Mouse (Mus musculus) hindbrain, embryonic 10.5 days (tissue): ENCODE measurements around the gene Dera. TPM values are rescaled to one million over a fixed set of nuclear protein-coding genes. Genes with fewer than 3 reads are reported as not detected.

Experiments
- DNase-seq: peaks from one replicate; pipeline ENCODE4 v3.0.0-alpha.2; 2017; ENCODE audit warnings: low spot score
- H3K27ac ChIP-seq: fragments of 300-500 bp; sonication (generic); 2 replicates; pipeline ENCODE4 v1.5.1; 2016; ENCODE audit warnings: mild to moderate bottlenecking, moderate library complexity
- H3K27me3 ChIP-seq: fragments of 300-500 bp; sonication (generic); 2 replicates; pipeline ENCODE4 v1.6.1; 2016; ENCODE audit warnings: mild to moderate bottlenecking; ENCODE audit not compliant: poor library complexity, insufficient read depth, severe bottlenecking
- H3K36me3 ChIP-seq: fragments of 300-500 bp; sonication (generic); 2 replicates; pipeline ENCODE4 v1.6.1; 2016; ENCODE audit warnings: mild to moderate bottlenecking, moderate library complexity
- H3K4me1 ChIP-seq: fragments of 300-500 bp; sonication (generic); replicated peaks from 2 replicates; pipeline ENCODE4 v1.6.1; 2016; ENCODE audit warnings: mild to moderate bottlenecking
- H3K4me3 ChIP-seq: fragments of 300-500 bp; sonication (generic); 2 replicates; pipeline ENCODE4 v1.5.1; 2016; ENCODE audit warnings: mild to moderate bottlenecking, moderate library complexity
- H3K9me3 ChIP-seq: fragments of 300-500 bp; sonication (generic); 2 replicates; pipeline ENCODE4 v1.6.1; 2016; ENCODE audit warnings: mild to moderate bottlenecking, moderate library complexity
- WGBS: fragments of 180-500 bp; shearing (Covaris S2); methylation state at CpG from one replicate; pipeline ENCODE4 v1.1.7; 2016; 5-methylcytosine and 5-hydroxymethylcytosine counted together
- polyA plus RNA-seq: library from polyadenylated mRNA; unstranded; fragments of >200 nt; fragmentation: Nextera tagmentation; extraction: Ambion mirVana; gene quantifications from 2 replicates; pipeline ENCODE4 v1.2.1, GENCODE M21; 2016

The Dera gene
- polyA plus RNA-seq, 1 experiment from 2014 or later = 67.0 TPM

DNA sequence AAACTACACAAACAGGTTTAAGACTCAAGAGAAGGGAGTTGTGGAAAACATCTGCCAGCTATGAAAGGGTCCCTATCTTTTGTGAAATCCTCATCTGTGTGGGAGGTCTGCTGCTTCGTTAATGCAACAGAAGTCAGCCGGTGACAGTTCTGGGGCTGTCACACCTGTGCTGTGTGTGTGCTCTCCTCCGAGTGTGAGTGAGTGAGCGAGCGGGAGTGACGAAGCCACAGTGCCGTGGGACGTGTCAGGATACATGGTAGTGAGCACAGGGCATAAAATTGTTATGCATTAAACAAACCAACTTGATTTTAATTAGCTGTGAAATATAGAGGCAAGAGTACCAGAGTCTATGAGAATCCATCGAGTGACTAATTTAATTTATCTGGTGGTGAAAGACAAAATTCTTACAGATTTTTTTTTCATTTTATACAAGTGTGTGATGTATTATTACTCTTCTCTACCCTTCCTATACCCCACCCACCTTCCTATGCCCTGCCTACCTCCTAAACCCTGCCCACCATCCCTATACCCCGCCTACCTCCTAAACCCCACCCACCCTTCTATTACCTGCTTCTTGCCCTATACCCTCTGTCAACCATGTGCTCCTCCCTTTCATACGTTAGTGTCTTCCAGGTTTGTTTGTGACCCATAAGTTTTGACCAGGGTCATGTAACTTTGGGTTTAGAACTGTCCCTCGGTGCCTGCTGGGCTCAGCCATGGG lies 74.9 kb downstream of the Dera start:
- DNase-seq = no peak
- 87% methylated on average over 12 of the region's 12 CpGs for WGBS
- Histone ChIP-seq H3K4me1 (no peaks in the 10 kb centered on the region), H3K36me3 (no peaks in the 10 kb centered on the region), H3K27me3 (no peaks in the 10 kb centered on the region), H3K27ac (no peak overlapping the region), H3K9me3 (no peaks in the 10 kb centered on the region), H3K4me3 (no peak overlapping the region)

DNA sequence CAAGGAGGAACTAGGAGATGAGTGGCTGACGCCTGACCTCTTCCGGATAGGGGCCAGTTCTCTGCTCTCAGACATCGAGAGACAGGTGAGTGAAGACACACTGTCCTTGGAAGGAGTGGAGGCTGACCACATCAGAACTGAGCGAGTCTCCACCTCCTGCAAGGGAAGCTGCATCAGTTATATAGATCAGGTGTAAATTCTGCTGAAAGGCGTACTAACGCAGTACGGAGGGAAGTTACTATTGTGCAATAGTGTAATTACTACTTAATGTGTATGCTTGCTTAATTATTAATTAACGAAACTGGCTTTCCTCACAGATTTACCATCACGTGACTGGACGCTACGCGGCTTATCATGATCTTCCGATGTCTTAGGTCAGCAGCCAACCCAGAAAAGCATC lies 82.5 kb downstream of the Dera start:
- Histone ChIP-seq H3K4me1 (no peaks in the 10 kb centered on the region), H3K9me3 (no peaks in the 10 kb centered on the region), H3K27me3 (no peaks in the 10 kb centered on the region), H3K36me3 (0 out of 2 replicates have a peak, but pooled peaks cover 3% of the 10 kb centered on the region), H3K27ac (no peak overlapping the region), H3K4me3 (no peak overlapping the region)
- DNase-seq = no peak
- WGBS = 96% methylated on average over 13 of the region's 13 CpGs

DNA sequence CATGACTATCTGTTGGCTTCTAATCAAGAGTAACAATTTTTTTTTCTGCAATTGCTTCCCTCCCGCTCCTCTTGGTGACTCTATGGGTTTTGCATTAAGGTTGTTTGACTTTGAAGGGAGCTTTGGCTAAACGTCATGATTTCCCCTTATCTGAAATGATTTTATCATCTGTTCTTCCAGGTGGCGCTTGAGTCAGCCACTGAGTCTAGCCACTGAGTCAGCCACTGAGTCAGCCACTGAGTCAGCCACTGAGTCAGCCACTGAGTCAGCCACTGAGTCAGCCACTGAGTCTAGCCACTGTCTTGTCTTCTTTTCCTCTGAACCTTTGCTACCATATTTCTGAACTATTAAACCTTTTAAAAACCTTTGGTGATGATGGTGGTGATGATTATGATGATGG lies 89.0 kb downstream of the Dera start:
- Histone ChIP-seq H3K9me3 (no peaks in the 10 kb centered on the region), H3K36me3 (no peaks in the 10 kb centered on the region), H3K4me1 (no peaks in the 10 kb centered on the region), H3K27ac (no peak overlapping the region), H3K27me3 (no peaks in the 10 kb centered on the region), H3K4me3 (no peak overlapping the region)
- 95% methylated on average over 3 of the region's 3 CpGs for WGBS
- DNase-seq = no peak

DNA sequence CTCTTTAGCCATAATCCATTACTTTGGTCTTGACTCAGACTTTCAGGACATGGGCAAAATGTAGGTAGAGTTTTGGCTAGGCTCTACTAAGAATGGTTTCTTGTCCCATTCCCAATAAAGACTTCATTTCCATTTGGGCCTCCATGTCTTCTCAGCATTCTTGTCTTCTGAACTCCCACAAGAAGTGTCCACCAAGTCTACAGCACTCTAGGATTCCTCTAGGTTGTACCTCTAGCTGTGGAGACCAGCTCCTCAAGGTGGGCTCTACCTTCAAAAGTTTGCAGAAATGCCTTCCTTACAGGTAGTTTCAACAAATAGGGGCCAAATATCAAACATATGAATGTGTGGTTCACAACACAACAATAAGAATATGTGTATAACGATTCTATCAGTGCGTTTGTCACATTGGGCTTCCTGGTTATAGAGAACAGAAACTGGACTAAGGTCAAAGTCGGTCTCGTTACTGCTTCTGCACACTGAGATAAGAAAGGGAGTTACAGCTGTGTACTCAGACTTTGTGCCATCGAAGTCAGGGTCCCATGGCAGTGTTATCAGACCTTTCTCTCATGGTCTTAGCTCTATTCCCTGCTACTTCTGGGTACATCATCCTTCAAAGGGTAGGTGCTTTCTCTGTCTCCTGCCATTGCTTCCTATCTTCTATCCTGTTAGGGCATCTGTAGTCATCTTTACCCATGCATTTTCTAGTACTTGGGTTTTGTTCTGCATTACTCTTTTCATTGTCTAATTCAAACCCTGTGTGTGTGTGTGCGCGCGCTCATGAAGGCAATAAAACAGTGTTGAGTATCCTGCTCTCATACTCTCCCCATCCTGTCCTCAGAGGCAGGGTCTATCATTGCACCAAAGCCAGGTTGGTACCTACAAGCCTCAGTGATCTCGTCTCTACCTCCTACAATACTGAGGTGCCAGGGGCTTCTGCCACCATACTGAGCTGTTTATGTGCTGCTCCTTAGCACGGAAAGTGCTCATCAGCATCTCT lies 103.2 kb downstream of the Dera start:
- DNase-seq = no peak
- WGBS = 94% methylated on average over 10 of the region's 10 CpGs
- Histone ChIP-seq H3K9me3 (peaks cover 12% of the 10 kb centered on the region), H3K4me3 (no peak overlapping the region), H3K27me3 (no peaks in the 10 kb centered on the region), H3K36me3 (no peaks in the 10 kb centered on the region), H3K4me1 (no peaks in the 10 kb centered on the region), H3K27ac (no peak overlapping the region)

DNA sequence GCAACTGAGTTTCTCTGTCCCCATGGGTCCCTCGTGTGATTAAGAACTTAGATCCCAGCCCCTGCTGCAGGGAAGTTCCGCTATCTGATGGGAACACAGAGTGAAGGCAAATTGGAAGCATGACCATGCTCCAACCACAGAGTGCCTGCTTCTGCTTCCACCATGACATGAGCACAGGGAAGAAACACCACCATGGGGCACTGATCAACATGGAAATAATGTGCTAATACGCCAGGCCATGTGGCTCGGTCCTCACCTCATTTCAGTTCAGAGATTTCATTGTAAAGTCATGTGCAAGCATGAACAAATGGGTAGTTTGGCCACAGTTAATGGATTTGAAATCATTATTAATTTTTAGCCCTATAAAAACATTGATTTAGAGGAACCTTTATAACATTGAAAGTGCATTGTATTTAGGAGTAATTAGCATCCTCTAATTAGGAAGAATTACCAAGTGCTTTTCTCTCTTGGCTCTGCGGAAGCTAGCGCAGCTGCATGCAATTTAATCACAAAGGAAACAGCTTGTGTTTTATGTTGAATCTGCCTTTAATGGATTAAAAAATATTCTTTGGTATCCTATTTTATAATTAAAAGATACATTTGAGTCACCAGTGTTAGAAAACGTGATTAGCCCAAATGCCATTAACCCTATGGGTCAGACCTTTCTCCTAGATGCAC lies 115.7 kb downstream of the Dera start:
- DNase-seq = no peak
- Histone ChIP-seq H3K36me3 (no peaks in the 10 kb centered on the region), H3K4me3 (no peak overlapping the region), H3K27ac (no peak overlapping the region), H3K9me3 (no peaks in the 10 kb centered on the region), H3K4me1 (no peaks in the 10 kb centered on the region), H3K27me3 (no peaks in the 10 kb centered on the region)
- 90% methylated on average over 7 of the region's 7 CpGs for WGBS

DNA sequence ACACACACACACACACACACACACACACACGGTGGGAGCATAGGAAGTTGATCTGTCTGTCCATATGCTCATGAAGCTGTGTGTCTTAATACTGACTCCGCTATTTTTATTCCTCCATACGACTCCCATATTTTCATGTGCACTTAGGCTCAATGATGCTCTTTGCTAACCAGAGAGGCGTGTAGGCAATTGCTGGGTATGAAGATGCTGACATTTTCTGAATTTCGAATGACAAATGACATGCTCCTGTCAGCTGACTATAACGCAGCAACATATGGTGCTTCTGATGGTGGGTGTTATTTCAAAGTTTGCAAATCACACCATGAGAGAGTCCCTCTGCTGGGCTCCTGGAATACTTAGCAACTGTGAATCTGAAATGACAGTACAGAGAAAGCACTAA lies 116.3 kb downstream of the Dera start:
- H3K36me3 ChIP-seq = no peaks in the 10 kb centered on the region
- WGBS = 92% methylated on average over 6 of the region's 6 CpGs
- H3K9me3 ChIP-seq = no peaks in the 10 kb centered on the region
- H3K27ac ChIP-seq = no peak overlapping the region
- no peaks in the 10 kb centered on the region for H3K27me3 ChIP-seq
- no peak overlapping the region for H3K4me3 ChIP-seq
- H3K4me1 ChIP-seq = no peaks in the 10 kb centered on the region
- no peak for DNase-seq

DNA sequence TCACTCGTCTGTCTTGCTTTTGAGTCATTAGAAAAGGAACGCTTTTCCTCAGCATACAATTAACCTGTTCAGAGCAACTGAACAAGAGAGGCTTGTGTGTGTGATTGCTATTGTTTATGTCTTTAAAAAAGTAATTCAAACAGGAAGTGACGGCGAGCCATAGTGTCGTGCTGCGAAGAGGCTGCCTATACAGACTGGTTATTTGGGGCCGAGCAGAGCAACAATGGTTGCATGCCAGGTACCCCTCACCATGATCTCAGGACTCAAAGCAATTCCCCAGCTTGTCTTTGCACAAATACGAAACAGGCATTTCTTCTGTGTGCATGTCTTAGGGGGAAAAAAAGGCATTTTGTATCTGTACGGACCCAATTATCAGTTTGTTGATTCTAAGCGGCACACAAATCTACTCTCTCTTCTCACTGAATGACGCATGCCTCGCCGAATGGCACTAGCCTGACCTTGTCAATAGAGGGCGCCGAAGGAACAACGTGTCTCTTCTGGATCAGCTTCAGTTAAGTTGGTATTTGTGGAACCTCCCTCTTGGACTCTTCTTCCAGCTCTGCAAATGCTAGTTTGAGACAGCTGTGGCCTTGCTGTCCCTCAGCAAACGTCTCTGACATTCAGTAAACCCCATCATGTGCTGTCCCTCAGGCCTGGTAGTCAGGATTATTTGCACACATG lies 117.8 kb downstream of the Dera start:
- no peaks in the 10 kb centered on the region for H3K4me1 ChIP-seq
- peak; percentile 49 for DNase-seq
- peak overlapping the region; percentile 16; the same call in 1 of the 2 replicates for H3K4me3 ChIP-seq

DNA sequence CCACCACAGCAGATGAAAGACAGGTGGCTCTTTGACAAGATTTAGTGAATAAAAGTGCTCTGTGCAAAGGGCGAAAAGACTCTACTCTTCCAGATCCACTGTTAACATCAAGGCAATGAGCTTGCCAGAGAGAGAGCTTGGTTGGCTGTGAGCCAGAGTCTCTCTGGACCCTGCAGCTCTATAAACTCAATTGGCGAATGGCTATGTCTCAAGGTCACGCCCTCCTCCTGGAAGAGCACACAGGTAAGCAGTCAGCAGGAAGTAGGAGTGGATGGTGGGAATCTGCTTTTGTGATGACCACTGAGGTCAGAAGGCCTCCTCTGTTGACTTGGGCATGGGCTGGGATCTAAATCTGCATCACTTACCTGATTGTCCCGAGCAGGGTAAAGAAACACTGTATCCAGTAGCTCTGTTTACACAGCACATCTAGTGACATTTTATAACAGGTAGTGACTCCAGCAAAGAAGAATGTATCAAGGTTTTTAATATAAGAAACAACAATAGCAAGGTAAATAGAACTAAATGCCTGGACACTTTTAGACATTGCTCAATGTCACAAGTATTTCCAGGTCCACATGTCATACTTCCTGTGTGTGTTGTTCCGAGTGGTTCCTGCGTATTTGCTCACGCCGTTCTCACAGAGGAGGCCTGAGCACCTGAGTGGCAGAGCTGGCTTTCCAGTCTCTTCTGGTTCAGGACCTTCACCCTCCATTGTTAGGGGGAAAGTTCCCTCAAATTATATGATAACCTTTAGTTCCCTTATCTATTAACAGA lies 120.3 kb downstream of the Dera start:
- no peak for DNase-seq
- no peaks in the 10 kb centered on the region for H3K36me3 ChIP-seq
- no peaks in the 10 kb centered on the region for H3K4me1 ChIP-seq
- H3K9me3 ChIP-seq = no peaks in the 10 kb centered on the region
- no peak overlapping the region for H3K27ac ChIP-seq
- WGBS = 91% methylated on average over 8 of the region's 8 CpGs
- H3K27me3 ChIP-seq = no peaks in the 10 kb centered on the region
- no peak overlapping the region for H3K4me3 ChIP-seq

More for the DNA sequence above, 117.8 kb downstream of the Dera start:
- H3K36me3 ChIP-seq = no peaks in the 10 kb centered on the region
- H3K9me3 ChIP-seq = no peaks in the 10 kb centered on the region
- no peak overlapping the region for H3K27ac ChIP-seq
- H3K27me3 ChIP-seq = no peaks in the 10 kb centered on the region
- WGBS = 35% methylated on average over 17 of the region's 17 CpGs

DNA sequence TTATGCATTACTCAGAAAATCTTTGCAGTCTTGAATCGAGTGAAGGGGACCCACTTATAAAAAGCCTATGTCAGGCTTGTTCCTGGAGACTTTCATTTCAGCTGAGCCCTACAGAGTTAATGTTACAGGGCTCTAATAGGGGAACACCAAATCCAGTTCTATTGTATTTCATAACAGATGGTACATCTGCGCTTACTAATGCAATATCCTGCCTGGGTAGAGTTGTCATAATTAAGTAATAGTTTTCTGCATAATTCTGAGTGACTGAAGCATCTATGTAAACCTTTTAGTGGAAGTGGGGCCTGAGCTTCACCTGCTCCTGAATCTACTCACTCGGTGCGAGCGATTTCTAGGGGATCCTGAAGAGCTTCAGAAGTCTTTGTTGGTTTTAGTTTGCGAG lies 131.3 kb downstream of the Dera start:
- WGBS = 92% methylated on average over 6 of the region's 6 CpGs
- Histone ChIP-seq H3K36me3 (no peaks in the 10 kb centered on the region), H3K27me3 (no peaks in the 10 kb centered on the region), H3K9me3 (no peaks in the 10 kb centered on the region), H3K27ac (no peak overlapping the region), H3K4me3 (no peak overlapping the region), H3K4me1 (no peaks in the 10 kb centered on the region)
- no peak for DNase-seq

DNA sequence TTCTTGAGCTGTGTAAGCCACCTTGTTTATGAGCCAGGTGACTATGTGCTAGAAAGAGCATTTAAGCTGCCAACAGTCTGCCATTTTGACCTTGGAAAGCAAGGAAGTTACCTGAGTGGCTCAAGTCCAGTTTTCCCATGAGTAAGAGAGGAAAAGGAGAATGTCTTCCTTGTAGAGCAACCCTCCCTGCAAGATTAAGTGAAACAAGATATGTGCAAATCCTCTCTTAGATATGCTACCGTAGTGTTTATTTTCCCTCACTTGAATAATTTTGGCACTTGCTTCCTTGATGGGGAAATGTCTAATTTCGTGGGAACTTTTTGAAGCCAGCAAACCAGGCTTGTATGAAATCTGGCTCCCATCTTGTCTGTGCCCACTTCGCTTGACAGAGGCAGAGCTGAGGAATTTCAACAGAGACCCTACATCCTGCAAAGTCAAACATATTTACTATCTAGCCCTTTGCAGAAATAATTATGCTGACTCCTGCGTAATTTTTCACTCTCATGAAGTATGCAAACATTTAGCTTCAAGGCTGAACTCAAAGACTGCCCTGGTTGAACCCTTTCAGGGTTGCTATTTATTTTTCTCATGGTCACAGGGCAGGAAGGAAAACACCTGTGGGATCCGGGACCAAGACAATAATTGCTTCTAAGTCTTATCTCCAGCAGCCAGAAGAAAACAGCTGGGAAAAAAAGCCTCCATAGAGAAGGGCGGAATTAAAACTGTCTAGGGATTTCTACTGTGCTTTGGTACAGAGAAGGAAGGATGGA lies 132.0 kb downstream of the Dera start:
- no peaks in the 10 kb centered on the region for H3K36me3 ChIP-seq
- WGBS = 82% methylated on average over 6 of the region's 6 CpGs

DNA sequence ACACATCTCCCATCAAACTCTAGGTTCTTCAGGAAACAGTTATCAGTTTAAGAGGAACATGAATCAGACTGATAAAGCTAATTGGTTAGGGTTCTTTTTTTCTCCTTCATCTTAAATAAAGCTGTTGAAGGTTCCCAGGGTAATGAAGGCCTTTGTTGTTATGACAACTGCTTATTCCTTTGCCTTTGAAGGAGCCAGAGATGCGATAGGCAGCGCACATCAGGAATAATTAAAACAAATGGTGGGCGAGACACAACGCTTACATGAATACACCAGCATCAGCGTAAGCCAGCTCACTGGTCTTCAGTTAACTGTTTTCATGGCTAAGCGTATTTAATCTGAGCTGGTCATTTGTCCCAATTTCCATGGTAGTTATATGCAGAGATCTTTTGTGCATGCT lies 132.9 kb downstream of the Dera start:
- no peak overlapping the region for H3K27ac ChIP-seq
- H3K4me3 ChIP-seq = no peak overlapping the region
- H3K27me3 ChIP-seq = no peaks in the 10 kb centered on the region
- 84% methylated on average over 6 of the region's 6 CpGs for WGBS
- no peaks in the 10 kb centered on the region for H3K36me3 ChIP-seq
- no peaks in the 10 kb centered on the region for H3K9me3 ChIP-seq
- no peak for DNase-seq
- no peaks in the 10 kb centered on the region for H3K4me1 ChIP-seq

More for the DNA sequence above, 132.0 kb downstream of the Dera start:
- no peak overlapping the region for H3K27ac ChIP-seq
- no peak for DNase-seq
- H3K4me1 ChIP-seq = no peaks in the 10 kb centered on the region
- H3K4me3 ChIP-seq = no peak overlapping the region
- no peaks in the 10 kb centered on the region for H3K27me3 ChIP-seq
- H3K9me3 ChIP-seq = no peaks in the 10 kb centered on the region
